Mouse (Mus musculus): ENCODE results near the gene Vps8. TPM values are rescaled to one million over a fixed set of nuclear protein-coding genes. Genes with fewer than 3 reads are reported as not detected.

The Vps8 gene
- polyA plus RNA-seq, 1 experiment: 9.1 TPM

GRCm38 (mm10) chr16:21549751-21550150, 126.8 kb downstream of the Vps8 start:
- H3K27me3 ChIP-seq (ENCODE audit: control insufficient read depth, insufficient read depth, insufficient read length): no peaks in the 10 kb centered on the region
- H3K36me3 ChIP-seq (ENCODE audit: control insufficient read depth, insufficient read depth): no peaks in the 10 kb centered on the region
- H3ac ChIP-seq (ENCODE audit: control insufficient read depth, insufficient read length, low read depth): no peak overlapping the region
- no peak for TF ChIP-seq MAX (IDR thresholded peaks at IDR 0.05)
- no peak for TF ChIP-seq FOSL1 (IDR thresholded peaks at IDR 0.05; ENCODE audit: insufficient read depth, low read length, poor library complexity, severe bottlenecking)
- TF ChIP-seq USF1 (IDR thresholded peaks at IDR 0.05; ENCODE audit: low read depth): no peak
- no peak for TF ChIP-seq MYOG (IDR thresholded peaks at IDR 0.05; ENCODE audit: control insufficient read depth, extremely low read depth, insufficient read length)
- no peak for TF ChIP-seq CEBPB (IDR thresholded peaks at IDR 0.05; ENCODE audit: low read depth)
- no peak for TF ChIP-seq CTCF (IDR thresholded peaks at IDR 0.05; ENCODE audit: control insufficient read depth, insufficient read depth, insufficient read length)
- TF ChIP-seq MYOD1 (IDR thresholded peaks at IDR 0.05; ENCODE audit: control insufficient read depth, insufficient read length, low read depth): no peak
- no peaks in the 10 kb centered on the region for H3K79me3 ChIP-seq (ENCODE audit: low read depth)
- no peaks in the 10 kb centered on the region for H3K79me2 ChIP-seq (ENCODE audit: control insufficient read depth, insufficient read depth)
- no peak overlapping the region for H3K4me3 ChIP-seq (ENCODE audit: insufficient read depth, poor library complexity, severe bottlenecking)

DNA sequence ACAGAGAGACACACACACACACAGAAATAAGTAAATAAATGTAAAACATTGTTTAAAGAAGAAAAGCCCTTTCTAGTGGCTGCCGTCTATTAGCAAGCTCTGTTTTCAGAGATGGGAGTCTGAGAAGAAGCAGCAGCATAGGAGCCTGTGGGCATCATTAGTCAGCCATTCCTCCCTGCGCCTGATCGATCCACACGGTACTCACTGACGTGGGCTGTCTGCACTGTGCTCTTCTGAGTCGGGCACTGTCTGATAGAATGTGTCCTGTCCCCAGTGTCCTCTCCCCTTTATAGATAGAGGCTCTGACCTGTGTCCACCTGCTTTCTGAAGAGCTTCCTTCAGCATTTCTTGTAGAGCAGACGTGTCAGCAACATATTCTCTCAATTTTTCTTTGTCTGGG, 127.5 kb downstream of the Vps8 start:
- H3ac ChIP-seq (ENCODE audit: control insufficient read depth, insufficient read length, low read depth): no peak overlapping the region
- no peak for TF ChIP-seq CTCF (IDR thresholded peaks at IDR 0.05; ENCODE audit: control insufficient read depth, insufficient read depth, insufficient read length)
- H3K79me3 ChIP-seq (ENCODE audit: low read depth): no peaks in the 10 kb centered on the region
- no peaks in the 10 kb centered on the region for H3K79me2 ChIP-seq (ENCODE audit: control insufficient read depth, insufficient read depth)
- H3K36me3 ChIP-seq (ENCODE audit: control insufficient read depth, insufficient read depth): no peaks in the 10 kb centered on the region
- no peak overlapping the region for H3K4me3 ChIP-seq (ENCODE audit: insufficient read depth, poor library complexity, severe bottlenecking)
- H3K27me3 ChIP-seq (ENCODE audit: control insufficient read depth, insufficient read depth, insufficient read length): no peaks in the 10 kb centered on the region

GRCm38 (mm10) chr16:21553506-21553905, 130.6 kb downstream of the Vps8 start:
- Histone ChIP-seq H3ac (ENCODE audit: control insufficient read depth, insufficient read length, low read depth) (no peak overlapping the region), H3K27me3 (ENCODE audit: control insufficient read depth, insufficient read depth, insufficient read length) (no peaks in the 10 kb centered on the region), H3K79me3 (ENCODE audit: low read depth) (no peaks in the 10 kb centered on the region), H3K36me3 (ENCODE audit: control insufficient read depth, insufficient read depth) (no peaks in the 10 kb centered on the region), H3K79me2 (ENCODE audit: control insufficient read depth, insufficient read depth) (no peaks in the 10 kb centered on the region), H3K4me3 (ENCODE audit: insufficient read depth, poor library complexity, severe bottlenecking) (no peak overlapping the region)
- TF ChIP-seq MAX (IDR thresholded peaks at IDR 0.05) (no peak), MYOG (IDR thresholded peaks at IDR 0.05; ENCODE audit: control insufficient read depth, extremely low read depth, insufficient read length) (no peak), CEBPB (IDR thresholded peaks at IDR 0.05; ENCODE audit: low read depth) (no peak), FOSL1 (IDR thresholded peaks at IDR 0.05; ENCODE audit: insufficient read depth, low read length, poor library complexity, severe bottlenecking) (no peak), MYOD1 (IDR thresholded peaks at IDR 0.05; ENCODE audit: control insufficient read depth, insufficient read length, low read depth) (no peak), USF1 (IDR thresholded peaks at IDR 0.05; ENCODE audit: low read depth) (no peak), CTCF (IDR thresholded peaks at IDR 0.05; ENCODE audit: control insufficient read depth, insufficient read depth, insufficient read length) (no peak)

DNA sequence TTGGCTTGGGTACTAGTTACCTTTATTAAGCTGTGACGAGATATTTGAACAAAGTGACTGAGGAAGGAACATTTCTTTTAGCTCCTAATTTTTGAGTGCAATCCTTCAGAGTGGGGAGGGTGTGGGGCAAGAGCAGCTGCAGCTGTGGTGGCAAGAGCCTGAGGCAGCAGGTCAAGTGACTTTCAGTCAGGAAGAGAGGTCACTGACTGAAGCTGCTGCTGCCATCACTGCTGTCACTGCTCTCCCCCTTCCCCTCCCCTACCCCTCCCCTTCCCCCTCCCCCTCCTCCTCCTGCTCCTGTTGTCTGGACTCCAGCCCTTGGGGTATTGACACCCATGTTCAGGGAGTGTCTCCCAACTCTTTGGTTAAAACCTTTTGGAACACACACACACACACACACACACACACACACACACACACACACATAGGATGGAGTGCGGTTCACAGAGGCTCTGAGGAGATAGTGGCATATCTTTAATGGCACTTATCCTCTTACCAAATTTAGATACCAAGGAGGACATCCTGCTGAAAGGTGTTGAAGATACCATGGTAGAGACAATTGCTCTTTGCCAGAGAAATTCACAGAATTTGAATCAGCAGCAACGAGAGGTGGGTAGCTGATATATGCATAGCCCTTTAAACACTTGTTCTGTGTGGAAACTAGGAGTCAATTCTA, 139.8 kb downstream of the Vps8 start:
- no peaks in the 10 kb centered on the region for H3K27me3 ChIP-seq (ENCODE audit: control insufficient read depth, insufficient read depth, insufficient read length)
- no peak overlapping the region for H3K4me3 ChIP-seq (ENCODE audit: insufficient read depth, poor library complexity, severe bottlenecking)
- no peaks in the 10 kb centered on the region for H3K79me3 ChIP-seq (ENCODE audit: low read depth)
- H3K36me3 ChIP-seq (ENCODE audit: control insufficient read depth, insufficient read depth): no peaks in the 10 kb centered on the region
- no peaks in the 10 kb centered on the region for H3K79me2 ChIP-seq (ENCODE audit: control insufficient read depth, insufficient read depth)
- TF ChIP-seq CTCF (IDR thresholded peaks at IDR 0.05; ENCODE audit: control insufficient read depth, insufficient read depth, insufficient read length) (no peak), USF1 (IDR thresholded peaks at IDR 0.05; ENCODE audit: low read depth) (no peak), MYOG (IDR thresholded peaks at IDR 0.05; ENCODE audit: control insufficient read depth, extremely low read depth, insufficient read length) (no peak), CEBPB (IDR thresholded peaks at IDR 0.05; ENCODE audit: low read depth) (no peak), MAX (IDR thresholded peaks at IDR 0.05) (no peak), FOSL1 (IDR thresholded peaks at IDR 0.05; ENCODE audit: insufficient read depth, low read length, poor library complexity, severe bottlenecking) (no peak), MYOD1 (IDR thresholded peaks at IDR 0.05; ENCODE audit: control insufficient read depth, insufficient read length, low read depth) (no peak)
- no peak overlapping the region for H3ac ChIP-seq (ENCODE audit: control insufficient read depth, insufficient read length, low read depth)

- TF ChIP-seq CTCF (IDR thresholded peaks at IDR 0.05; ENCODE audit: control insufficient read depth, insufficient read depth, insufficient read length): no peak
- TF ChIP-seq FOSL1 (IDR thresholded peaks at IDR 0.05; ENCODE audit: insufficient read depth, low read length, poor library complexity, severe bottlenecking): no peak
Measured at GRCm38 (mm10) chr16:21563322-21563721, 140.4 kb downstream of the Vps8 start.

DNA sequence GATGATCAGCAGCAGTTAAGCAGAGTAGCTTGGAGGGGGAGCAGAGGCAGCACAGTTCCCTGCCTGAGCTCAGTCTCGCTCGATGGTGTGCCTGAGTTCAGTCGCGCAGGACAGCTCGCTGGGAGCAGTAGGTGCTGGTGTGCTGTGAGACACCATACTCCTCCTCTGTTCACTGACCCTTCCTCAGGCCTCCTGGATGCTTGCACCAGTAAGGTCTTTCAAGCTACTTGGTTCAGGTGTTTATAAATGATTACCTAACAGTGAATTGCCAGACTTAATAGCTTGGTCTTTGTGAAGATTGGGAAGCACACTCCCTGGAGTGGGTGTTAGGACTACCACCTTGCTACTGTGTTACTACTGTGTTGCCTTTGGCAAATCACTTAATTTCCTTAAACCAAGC, 144.2 kb downstream of the Vps8 start:
- Histone ChIP-seq H3ac (ENCODE audit: control insufficient read depth, insufficient read length, low read depth) (no peak overlapping the region), H3K79me2 (ENCODE audit: control insufficient read depth, insufficient read depth) (no peaks in the 10 kb centered on the region), H3K27me3 (ENCODE audit: control insufficient read depth, insufficient read depth, insufficient read length) (no peaks in the 10 kb centered on the region), H3K4me3 (ENCODE audit: insufficient read depth, poor library complexity, severe bottlenecking) (no peak overlapping the region), H3K79me3 (ENCODE audit: low read depth) (no peaks in the 10 kb centered on the region), H3K36me3 (ENCODE audit: control insufficient read depth, insufficient read depth) (no peaks in the 10 kb centered on the region)
- TF ChIP-seq MYOG (IDR thresholded peaks at IDR 0.05; ENCODE audit: control insufficient read depth, extremely low read depth, insufficient read length) (no peak), USF1 (IDR thresholded peaks at IDR 0.05; ENCODE audit: low read depth) (no peak), CEBPB (IDR thresholded peaks at IDR 0.05; ENCODE audit: low read depth) (no peak), CTCF (IDR thresholded peaks at IDR 0.05; ENCODE audit: control insufficient read depth, insufficient read depth, insufficient read length) (no peak), MYOD1 (IDR thresholded peaks at IDR 0.05; ENCODE audit: control insufficient read depth, insufficient read length, low read depth) (no peak), FOSL1 (IDR thresholded peaks at IDR 0.05; ENCODE audit: insufficient read depth, low read length, poor library complexity, severe bottlenecking) (no peak), MAX (IDR thresholded peaks at IDR 0.05) (no peak)

More at GRCm38 (mm10) chr16:21563322-21563721, 140.4 kb downstream of the Vps8 start:
- Histone ChIP-seq H3K4me3 (ENCODE audit: insufficient read depth, poor library complexity, severe bottlenecking) (no peak overlapping the region), H3K27me3 (ENCODE audit: control insufficient read depth, insufficient read depth, insufficient read length) (no peaks in the 10 kb centered on the region), H3K36me3 (ENCODE audit: control insufficient read depth, insufficient read depth) (no peaks in the 10 kb centered on the region), H3ac (ENCODE audit: control insufficient read depth, insufficient read length, low read depth) (no peak overlapping the region), H3K79me3 (ENCODE audit: low read depth) (no peaks in the 10 kb centered on the region), H3K79me2 (ENCODE audit: control insufficient read depth, insufficient read depth) (no peaks in the 10 kb centered on the region)

Measured in C2C12 (cell line).